In the genomic region with DNA sequence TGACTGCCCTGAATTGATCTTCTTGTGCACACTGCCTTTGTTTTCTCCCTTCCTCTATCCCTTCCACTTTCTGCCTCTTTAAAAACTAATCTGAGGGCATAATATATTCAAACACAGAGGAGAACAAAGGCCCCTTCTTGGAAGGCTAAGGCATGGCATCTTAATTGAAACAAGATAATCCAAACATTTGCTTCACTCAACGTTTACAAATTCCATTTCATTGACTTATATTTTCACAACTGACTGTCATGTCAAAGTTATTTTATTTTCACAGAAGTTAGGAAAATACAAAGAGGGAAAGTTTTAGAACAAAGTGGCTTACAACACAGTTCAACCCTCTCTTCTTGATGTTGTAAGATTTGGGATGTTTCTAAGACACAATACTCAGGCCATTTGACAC, we compare ENCODE assay signal across 20 mouse cellular contexts.
"Had no signal": no experiment of that assay in that cellular context is flagged by ENCODE, and none has a peak within 500 bp of the region (broad histone marks: within the 10 kb centered on the region; RNA-seq: fewer than 3 reads in every experiment).

No protein-coding gene starts in this region.

- H3K9ac ChIP-seq: lung, embryonic 14.5 days; midbrain, embryonic 12.5 days; neural tube, embryonic 13.5 days; neural tube, embryonic 15.5 days; stomach, embryonic 15.5 days had no signal

- H3K4me3 ChIP-seq: midbrain, embryonic 10.5 days; midbrain, embryonic 12.5 days; myocyte; neural tube, embryonic 13.5 days; neural tube, embryonic 15.5 days; stomach, embryonic 15.5 days had no signal

- H3K4me2 ChIP-seq: lung, embryonic 14.5 days; midbrain, embryonic 12.5 days; neural tube, embryonic 13.5 days; neural tube, embryonic 15.5 days; stomach, embryonic 15.5 days had no signal

- H3K27me3 ChIP-seq: midbrain, embryonic 12.5 days; neural tube, embryonic 13.5 days; neural tube, embryonic 15.5 days; stomach, embryonic 15.5 days had no signal

- ATAC-seq: midbrain, embryonic 16.5 days had no signal

- H3K9me3 ChIP-seq: stomach, embryonic 15.5 days had no signal

- H3K4me1 ChIP-seq: neural tube, embryonic 13.5 days; neural tube, embryonic 15.5 days; stomach, embryonic 15.5 days had no signal

- H3K36me3 ChIP-seq: midbrain, embryonic 10.5 days; midbrain, embryonic 12.5 days; neural tube, embryonic 13.5 days; neural tube, embryonic 15.5 days; stomach, embryonic 15.5 days had no signal

- DNase-seq: lung, adult 18-20 months; lung, embryonic 14.5 days; lung, postnatal 10 days; lung, postnatal 4 days; midbrain, embryonic 14.5 days; retina, postnatal 1 day; right cerebral cortex, adult 18-20 months; right cerebral cortex, postnatal 25 days; right cerebral cortex, postnatal 4 days; spleen, adult 18-20 months; thymus, adult 2 months; thymus, postnatal 25 days had no signal

- H3K27ac ChIP-seq: midbrain, embryonic 10.5 days; midbrain, embryonic 12.5 days; neural tube, embryonic 13.5 days; neural tube, embryonic 15.5 days; stomach, embryonic 15.5 days; stomach, postnatal 0 days had no signal
